ENCODE assay signal across 12 mouse cellular contexts in genomic region chr3:86762036-86762415, GRCm38 (mm10).
A peak's percentile ranks its signal among the peaks of the same experiment; 100 is the strongest.
DNase-seq lines count a peak whose midpoint lies in the region; ATAC-seq lines count a peak whose summit lies in the region.
"Had no signal": no experiment of that assay in that cellular context is flagged by ENCODE, and none has a peak within 500 bp of the region (broad histone marks: within the 10 kb centered on the region; RNA-seq: fewer than 3 reads in every experiment).

No protein-coding gene starts in this region.

- no peaks in the 10 kb centered on the region for H3K9me3 ChIP-seq in forebrain, embryonic 12.5 days
- no peaks in the 10 kb centered on the region for H3K9me3 ChIP-seq in forebrain, embryonic 11.5 days (ENCODE audit: control insufficient read depth, low read length)
- H3K9me3 ChIP-seq in embryonic facial prominence, embryonic 11.5 days (replicated peaks; ENCODE audit: control insufficient read depth, low read length), result no peaks in the 10 kb centered on the region
- H3K9me3 ChIP-seq in hindbrain, embryonic 15.5 days, result no peaks in the 10 kb centered on the region
- no peaks in the 10 kb centered on the region for H3K9me3 ChIP-seq in midbrain, embryonic 15.5 days
- H3K9me3 ChIP-seq: liver, embryonic 15.5 days had no signal

- DNase-seq in forebrain, embryonic 11.5 days (ENCODE audit: low spot score), result no peak
- no peak for DNase-seq in embryonic facial prominence, embryonic 11.5 days (ENCODE audit: low spot score)
- no peak for DNase-seq in frontal cortex, postnatal 14 days (ENCODE audit: low spot score in 2 of 2)
- no peak for DNase-seq in left cerebral cortex, postnatal 25 days (ENCODE audit: low spot score in 2 of 2)
- no peak for DNase-seq in spleen, postnatal 36 days (ENCODE audit: low spot score in 2 of 2)

- H3K27me3 ChIP-seq in forebrain, embryonic 12.5 days, result peaks cover 6% of the 10 kb centered on the region; the same call in 1 of the 2 replicates
- 0 out of 2 replicates have a peak, but pooled peaks cover 2% of the 10 kb centered on the region for H3K27me3 ChIP-seq in forebrain, embryonic 11.5 days (ENCODE audit: control insufficient read depth, insufficient read depth, low read length)
- H3K27me3 ChIP-seq in embryonic facial prominence, embryonic 11.5 days (ENCODE audit: control insufficient read depth, insufficient read depth, low read length), result no peaks in the 10 kb centered on the region
- H3K27me3 ChIP-seq in hindbrain, embryonic 15.5 days, result no peaks in the 10 kb centered on the region
- H3K27me3 ChIP-seq in midbrain, embryonic 15.5 days (replicated peaks), result no peaks in the 10 kb centered on the region
- H3K27me3 ChIP-seq: liver, embryonic 15.5 days; Patski had no signal

- H3K4me2 ChIP-seq in forebrain, embryonic 12.5 days, result no peak overlapping the region
- H3K4me2 ChIP-seq in forebrain, embryonic 11.5 days (ENCODE audit: low read depth, low read length, severe bottlenecking), result no peak overlapping the region
- H3K4me2 ChIP-seq in embryonic facial prominence, embryonic 11.5 days (ENCODE audit: low read depth, low read length), result no peak overlapping the region
- no peak overlapping the region for H3K4me2 ChIP-seq in hindbrain, embryonic 15.5 days
- no peak overlapping the region for H3K4me2 ChIP-seq in midbrain, embryonic 15.5 days
- H3K4me2 ChIP-seq: liver, embryonic 15.5 days had no signal

- no peaks in the 10 kb centered on the region for H3K36me3 ChIP-seq in forebrain, embryonic 12.5 days (replicated peaks)
- no peaks in the 10 kb centered on the region for H3K36me3 ChIP-seq in forebrain, embryonic 11.5 days (ENCODE audit: control insufficient read depth, insufficient read depth, low read length)
- H3K36me3 ChIP-seq in embryonic facial prominence, embryonic 11.5 days (replicated peaks; ENCODE audit: control insufficient read depth, insufficient read depth, low read depth, low read length), result no peaks in the 10 kb centered on the region
- no peaks in the 10 kb centered on the region for H3K36me3 ChIP-seq in hindbrain, embryonic 15.5 days
- H3K36me3 ChIP-seq in midbrain, embryonic 15.5 days (replicated peaks), result no peaks in the 10 kb centered on the region
- H3K36me3 ChIP-seq: liver, embryonic 15.5 days had no signal

- H3K4me1 ChIP-seq in forebrain, embryonic 12.5 days, result no peaks in the 10 kb centered on the region
- H3K4me1 ChIP-seq in forebrain, embryonic 11.5 days (replicated peaks; ENCODE audit: control insufficient read depth, insufficient read depth, low read length), result no peaks in the 10 kb centered on the region
- H3K4me1 ChIP-seq in embryonic facial prominence, embryonic 11.5 days (ENCODE audit: control insufficient read depth, insufficient read depth, low read length), result no peaks in the 10 kb centered on the region
- H3K4me1 ChIP-seq in hindbrain, embryonic 15.5 days (replicated peaks), result 0 out of 2 replicates have a peak, but pooled peaks cover 5% of the 10 kb centered on the region
- 0 out of 2 replicates have a peak, but pooled peaks cover 2% of the 10 kb centered on the region for H3K4me1 ChIP-seq in midbrain, embryonic 15.5 days
- H3K4me1 ChIP-seq: liver, embryonic 15.5 days had no signal

- ATAC-seq in forebrain, embryonic 12.5 days (ENCODE audit: low FRiP score), result 0 out of 2 replicates have a peak, but pooled peaks have one; percentile 51
- ATAC-seq in forebrain, embryonic 11.5 days (replicated peaks; ENCODE audit: low FRiP score), result no peak
- peak; percentile 61; the same call in 1 of the 2 replicates for ATAC-seq in embryonic facial prominence, embryonic 11.5 days (replicated peaks; ENCODE audit: insufficient number of reproducible peaks, low FRiP score, low TSS enrichment, low read depth)
- peak; percentile 43; the same call in 1 of the 2 replicates for ATAC-seq in hindbrain, embryonic 15.5 days (ENCODE audit: low FRiP score, low read depth)
- ATAC-seq in midbrain, embryonic 15.5 days (replicated peaks), result peak; percentile 53

- intact Hi-C loops in left cerebral cortex, postnatal 25 days (cut with DNase I), result loop anchor here (5.0 to 10.0 kb wide), 2 partner anchors 437 to 495 kb away; no protein-coding TSS in a partner anchor

- WGBS in forebrain, embryonic 12.5 days, result 92% methylated on average over 6 of the region's 6 CpGs
- WGBS in forebrain, embryonic 11.5 days, result 89% methylated on average over 6 of the region's 6 CpGs
- 94% methylated on average over 6 of the region's 6 CpGs for WGBS in embryonic facial prominence, embryonic 11.5 days
- 80% methylated on average over 6 of the region's 6 CpGs for WGBS in hindbrain, embryonic 15.5 days
- WGBS in midbrain, embryonic 15.5 days, result 83% methylated on average over 6 of the region's 6 CpGs

- H3K4me3 ChIP-seq in forebrain, embryonic 12.5 days (replicated peaks), result no peak overlapping the region
- no peak overlapping the region for H3K4me3 ChIP-seq in forebrain, embryonic 11.5 days (ENCODE audit: low read depth, low read length)
- H3K4me3 ChIP-seq in embryonic facial prominence, embryonic 11.5 days (ENCODE audit: low read depth, low read length), result no peak overlapping the region
- no peak overlapping the region for H3K4me3 ChIP-seq in hindbrain, embryonic 15.5 days
- H3K4me3 ChIP-seq in midbrain, embryonic 15.5 days, result no peak overlapping the region
- H3K4me3 ChIP-seq: gastrocnemius, adult 2 months; left cerebral cortex, adult 2 months; liver, embryonic 15.5 days had no signal

- no peak overlapping the region for H3K9ac ChIP-seq in forebrain, embryonic 12.5 days
- no peak overlapping the region for H3K9ac ChIP-seq in forebrain, embryonic 11.5 days (ENCODE audit: low read length)
- H3K9ac ChIP-seq in embryonic facial prominence, embryonic 11.5 days (replicated peaks; ENCODE audit: low read length), result no peak overlapping the region
- H3K9ac ChIP-seq in hindbrain, embryonic 15.5 days, result no peak overlapping the region
- no peak overlapping the region for H3K9ac ChIP-seq in midbrain, embryonic 15.5 days
- H3K9ac ChIP-seq: liver, embryonic 15.5 days had no signal

- H3K27ac ChIP-seq in forebrain, embryonic 12.5 days, result no peak overlapping the region
- no peak overlapping the region for H3K27ac ChIP-seq in forebrain, embryonic 11.5 days (ENCODE audit: low read depth, low read length)
- H3K27ac ChIP-seq in embryonic facial prominence, embryonic 11.5 days (replicated peaks; ENCODE audit: low read depth, low read length), result no peak overlapping the region
- peak overlapping the region; percentile 68 for H3K27ac ChIP-seq in hindbrain, embryonic 15.5 days (replicated peaks)
- H3K27ac ChIP-seq in midbrain, embryonic 15.5 days, result no peak overlapping the region
- H3K27ac ChIP-seq: gastrocnemius, adult 2 months; left cerebral cortex, adult 2 months; liver, embryonic 15.5 days had no signal
